Mouse (Mus musculus): Measurements from ENCODE around the gene Lpin2. TPM values are rescaled to one million over a fixed set of nuclear protein-coding genes. Genes with fewer than 3 reads are reported as not detected.

Gene Lpin2
- polyA plus RNA-seq, 1 experiment from 2014 or later = 45.6 TPM

GRCm38 (mm10) chr17:71256068-71256615, 73.8 kb downstream of the Lpin2 start:
- DNase-seq (ENCODE audit: low spot score) = no peak
- H3K4me3 ChIP-seq (replicated peaks; ENCODE audit: low read depth, low read length) = no peak overlapping the region
- WGBS = 71% methylated on average over 14 of the region's 14 CpGs
- H3K4me1 ChIP-seq (replicated peaks; ENCODE audit: insufficient read depth, low read length) = peaks cover 10% of the 10 kb centered on the region; the same call in 1 of the 2 replicates
- H3K9me3 ChIP-seq (replicated peaks; ENCODE audit: low read length) = no peaks in the 10 kb centered on the region
- H3K9ac ChIP-seq (ENCODE audit: low read depth, low read length) = no peak overlapping the region
- H3K27me3 ChIP-seq (ENCODE audit: insufficient read depth, low read length) = no peaks in the 10 kb centered on the region
- H3K27ac ChIP-seq = no peak overlapping the region
- H3K36me3 ChIP-seq (ENCODE audit: insufficient read depth, low read length) = no peaks in the 10 kb centered on the region
- no peak overlapping the region for H3K4me2 ChIP-seq (ENCODE audit: low read length)
- no peak for TF ChIP-seq CTCF (IDR thresholded peaks at IDR 0.05; ENCODE audit: low read depth)
- ATAC-seq (replicated peaks; ENCODE audit: low FRiP score, low read depth) = no peak

GRCm38 (mm10) chr17:71256806-71257536, 74.6 kb downstream of the Lpin2 start:
- no peak for TF ChIP-seq CTCF (IDR thresholded peaks at IDR 0.05; ENCODE audit: low read depth)
- Histone ChIP-seq H3K9me3 (replicated peaks; ENCODE audit: low read length) (no peaks in the 10 kb centered on the region), H3K36me3 (ENCODE audit: insufficient read depth, low read length) (no peaks in the 10 kb centered on the region), H3K4me2 (ENCODE audit: low read length) (no peak overlapping the region), H3K27ac (no peak overlapping the region), H3K9ac (ENCODE audit: low read depth, low read length) (no peak overlapping the region), H3K4me1 (replicated peaks; ENCODE audit: insufficient read depth, low read length) (peaks cover 2% of the 10 kb centered on the region; the same call in 1 of the 2 replicates), H3K27me3 (ENCODE audit: insufficient read depth, low read length) (no peaks in the 10 kb centered on the region), H3K4me3 (replicated peaks; ENCODE audit: low read depth, low read length) (no peak overlapping the region)
- 83% methylated on average over 13 of the region's 13 CpGs for WGBS
- DNase-seq (ENCODE audit: low spot score) = no peak
- no peak for ATAC-seq (replicated peaks; ENCODE audit: low FRiP score, low read depth)

- WGBS = 44% methylated on average over 11 of the region's 11 CpGs
- ATAC-seq (replicated peaks; ENCODE audit: low FRiP score, low read depth) = peak; percentile 78
- DNase-seq (ENCODE audit: low spot score) = peak; percentile 65
Observed at GRCm38 (mm10) chr17:71259727-71260126, 77.4 kb downstream of the Lpin2 start.

GRCm38 (mm10) chr17:71260658-71261057, 78.3 kb downstream of the Lpin2 start:
- Histone ChIP-seq H3K36me3 (ENCODE audit: insufficient read depth, low read length) (no peaks in the 10 kb centered on the region), H3K4me3 (replicated peaks; ENCODE audit: low read depth, low read length) (no peak overlapping the region), H3K9me3 (replicated peaks; ENCODE audit: low read length) (no peaks in the 10 kb centered on the region), H3K27me3 (ENCODE audit: insufficient read depth, low read length) (no peaks in the 10 kb centered on the region), H3K4me2 (ENCODE audit: low read length) (no peak overlapping the region), H3K27ac (no peak overlapping the region), H3K4me1 (replicated peaks; ENCODE audit: insufficient read depth, low read length) (no peaks in the 10 kb centered on the region; the same call in 1 of the 2 replicates), H3K9ac (ENCODE audit: low read depth, low read length) (no peak overlapping the region)
- no peak for ATAC-seq (replicated peaks; ENCODE audit: low FRiP score, low read depth)
- 54% methylated on average over 3 of the region's 3 CpGs for WGBS
- TF ChIP-seq CTCF (IDR thresholded peaks at IDR 0.05; ENCODE audit: low read depth) = peak; percentile 41; the same call in 1 of the 2 replicates
- DNase-seq (ENCODE audit: low spot score) = no peak

More at GRCm38 (mm10) chr17:71259727-71260126, 77.4 kb downstream of the Lpin2 start:
- Histone ChIP-seq H3K4me2 (ENCODE audit: low read length) (no peak overlapping the region), H3K4me3 (replicated peaks; ENCODE audit: low read depth, low read length) (no peak overlapping the region), H3K9ac (ENCODE audit: low read depth, low read length) (no peak overlapping the region), H3K27ac (no peak overlapping the region), H3K4me1 (replicated peaks; ENCODE audit: insufficient read depth, low read length) (no peaks in the 10 kb centered on the region; the same call in 1 of the 2 replicates), H3K27me3 (ENCODE audit: insufficient read depth, low read length) (no peaks in the 10 kb centered on the region), H3K36me3 (ENCODE audit: insufficient read depth, low read length) (no peaks in the 10 kb centered on the region), H3K9me3 (replicated peaks; ENCODE audit: low read length) (no peaks in the 10 kb centered on the region)
- no peak for TF ChIP-seq CTCF (IDR thresholded peaks at IDR 0.05; ENCODE audit: low read depth)

- ATAC-seq (replicated peaks; ENCODE audit: low FRiP score, low read depth) (no peak), DNase-seq (ENCODE audit: low spot score) (no peak)
- Histone ChIP-seq H3K27ac (no peak overlapping the region), H3K4me3 (replicated peaks; ENCODE audit: low read depth, low read length) (no peak overlapping the region), H3K4me1 (replicated peaks; ENCODE audit: insufficient read depth, low read length) (no peaks in the 10 kb centered on the region; the same call in 1 of the 2 replicates), H3K9me3 (replicated peaks; ENCODE audit: low read length) (no peaks in the 10 kb centered on the region), H3K9ac (ENCODE audit: low read depth, low read length) (no peak overlapping the region), H3K27me3 (ENCODE audit: insufficient read depth, low read length) (no peaks in the 10 kb centered on the region), H3K4me2 (ENCODE audit: low read length) (no peak overlapping the region), H3K36me3 (ENCODE audit: insufficient read depth, low read length) (no peaks in the 10 kb centered on the region)
- TF ChIP-seq CTCF (IDR thresholded peaks at IDR 0.05; ENCODE audit: low read depth) = no peak
- WGBS = 79% methylated on average over 6 of the region's 6 CpGs
Observed at GRCm38 (mm10) chr17:71263136-71263535, 80.8 kb downstream of the Lpin2 start.

GRCm38 (mm10) chr17:71264739-71265138, 82.4 kb downstream of the Lpin2 start:
- Histone ChIP-seq H3K4me3 (replicated peaks; ENCODE audit: low read depth, low read length) (no peak overlapping the region), H3K27ac (no peak overlapping the region), H3K9me3 (replicated peaks; ENCODE audit: low read length) (no peaks in the 10 kb centered on the region), H3K4me1 (replicated peaks; ENCODE audit: insufficient read depth, low read length) (no peaks in the 10 kb centered on the region; the same call in 1 of the 2 replicates), H3K27me3 (ENCODE audit: insufficient read depth, low read length) (no peaks in the 10 kb centered on the region), H3K4me2 (ENCODE audit: low read length) (no peak overlapping the region), H3K9ac (ENCODE audit: low read depth, low read length) (no peak overlapping the region), H3K36me3 (ENCODE audit: insufficient read depth, low read length) (no peaks in the 10 kb centered on the region)
- no peak for TF ChIP-seq CTCF (IDR thresholded peaks at IDR 0.05; ENCODE audit: low read depth)
- no peak for DNase-seq (ENCODE audit: low spot score)
- ATAC-seq (replicated peaks; ENCODE audit: low FRiP score, low read depth) = no peak
- WGBS = 55% methylated on average over 4 of the region's 4 CpGs
